Mouse (Mus musculus) neutrophil, adult 5-6 weeks (primary cell): ENCODE results near the gene Dab1. TPM values are rescaled to one million over a fixed set of nuclear protein-coding genes. Genes with fewer than 3 reads are reported as not detected.

ENCODE experiments used
- ATAC-seq: fragments of 151-379, 151-347 bp; 2 replicates; pipeline ENCODE4 v1.8.0; 2017; ENCODE audit warnings: mild to moderate bottlenecking, moderate TSS enrichment; ENCODE audit not compliant: insufficient number of reproducible peaks, poor library complexity, low FRiP score, severe bottlenecking; ENCODE audit errors: extremely low read depth
- total RNA-seq: library from RNA; stranded (forward); fragments of 200-1000 nt; gene quantifications from 2 replicates; pipeline ENCODE4 v1.2.3, GENCODE M21; 2017

Dab1 gene
- total RNA-seq, 1 experiment from 2014 or later = not detected

- ATAC-seq = no peak
These were observed 953.3 kb downstream of the Dab1 start for GRCm38 (mm10) chr4:104572440-104572839.

GRCm38 (mm10) chr4:104573419-104573818, 954.3 kb downstream of the Dab1 start:
- no peak for ATAC-seq

GRCm38 (mm10) chr4:104578370-104578769, 959.2 kb downstream of the Dab1 start:
- ATAC-seq = no peak

DNA sequence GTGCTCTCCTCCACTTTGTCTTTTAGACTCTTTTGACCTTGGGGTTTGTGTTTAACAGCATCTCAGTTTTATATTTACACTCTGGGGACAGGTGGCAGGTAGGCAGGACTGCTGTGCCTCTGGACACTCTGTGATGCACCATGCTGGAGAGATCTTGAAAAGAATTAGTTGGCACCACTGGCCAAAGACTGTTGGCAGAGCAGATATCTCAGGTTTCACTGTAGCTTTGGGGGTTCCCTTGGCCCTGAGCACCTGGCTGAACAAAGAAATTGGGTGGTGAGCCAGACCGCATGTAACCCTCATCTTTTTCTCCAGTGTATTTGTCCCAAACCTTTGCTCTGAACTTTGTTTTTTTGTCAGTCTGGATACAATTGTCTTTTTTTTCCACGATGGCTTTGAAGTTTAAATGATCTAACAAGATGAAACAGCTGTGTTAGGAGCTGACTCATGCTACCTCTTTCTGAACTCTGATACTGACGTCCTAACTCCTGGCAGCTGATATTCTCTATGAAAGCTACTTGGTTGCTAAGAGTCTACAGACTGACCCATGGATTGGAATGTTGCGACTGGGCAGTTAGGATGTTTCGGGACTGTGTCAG, 960.9 kb downstream of the Dab1 start:
- ATAC-seq = no peak

GRCm38 (mm10) chr4:104582726-104583125, 963.6 kb downstream of the Dab1 start:
- ATAC-seq = no peak

- no peak for ATAC-seq
These were observed 968.7 kb downstream of the Dab1 start for GRCm38 (mm10) chr4:104587826-104588225.

DNA sequence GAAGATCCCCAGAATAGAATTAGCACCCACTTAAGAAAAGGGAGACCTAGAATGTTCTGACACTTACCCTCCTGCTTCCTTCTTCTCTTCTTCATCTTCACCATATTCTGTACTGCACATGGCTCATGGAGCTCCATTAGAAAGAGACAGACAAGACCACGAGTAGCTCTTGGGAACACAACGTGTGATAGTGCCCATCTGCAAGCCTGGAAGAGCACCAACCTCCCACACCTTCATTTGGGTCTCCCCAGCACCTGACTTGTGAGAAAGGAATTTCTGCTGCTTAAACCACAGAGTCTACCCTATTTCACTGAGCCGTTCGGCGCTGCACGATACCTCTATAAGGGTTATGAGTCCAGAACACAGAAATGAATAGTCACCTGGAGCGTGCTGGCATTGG, 977.8 kb downstream of the Dab1 start:
- ATAC-seq = no peak

DNA sequence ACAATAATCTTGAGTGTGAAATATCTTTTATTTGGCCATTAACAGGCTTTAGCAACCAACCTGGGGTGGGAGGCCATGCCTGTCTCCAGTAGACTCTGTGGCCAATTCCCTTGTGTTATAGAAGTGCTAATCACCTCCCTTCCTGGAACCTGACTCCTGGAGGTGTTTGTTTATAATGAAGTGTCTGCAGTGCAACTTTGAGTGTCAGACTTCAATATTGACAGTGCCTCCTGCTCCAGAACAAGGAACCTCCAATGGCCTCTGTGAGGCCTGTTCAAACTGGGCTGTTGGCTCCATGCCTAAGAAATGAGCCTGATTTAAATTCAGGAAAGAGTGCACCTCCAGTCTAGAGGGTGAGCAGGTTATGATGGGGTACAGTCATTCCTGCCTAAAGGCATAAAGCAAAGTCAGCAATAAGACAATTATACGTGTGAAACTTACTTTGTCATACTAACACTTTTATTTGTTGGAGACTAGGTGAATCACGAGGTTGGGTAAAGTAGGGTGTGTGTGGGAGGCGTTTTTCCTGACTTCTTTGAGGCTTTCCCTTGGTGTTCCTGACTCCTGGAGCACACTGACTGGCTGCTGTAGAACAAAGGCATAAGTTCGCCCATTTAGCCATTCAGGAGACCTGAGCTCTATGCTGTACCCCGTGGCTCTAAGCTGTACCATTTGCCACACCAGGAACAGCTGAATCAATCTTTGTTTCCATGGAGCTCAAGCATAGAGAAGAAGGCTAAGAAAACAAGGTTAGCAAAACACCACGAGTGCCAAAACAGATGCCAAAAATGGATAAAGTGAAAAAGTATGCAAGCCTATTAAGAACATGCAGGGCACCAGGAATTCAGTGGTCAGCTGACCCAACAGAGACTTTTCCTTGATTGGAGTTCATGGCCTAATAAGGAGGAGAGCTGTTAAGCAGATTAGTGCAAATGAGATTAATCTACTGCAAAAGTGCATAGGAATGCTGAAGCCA, 978.6 kb downstream of the Dab1 start:
- ATAC-seq = no peak

- no peak for ATAC-seq
These were observed 983.6 kb downstream of the Dab1 start for GRCm38 (mm10) chr4:104602804-104603203.

DNA sequence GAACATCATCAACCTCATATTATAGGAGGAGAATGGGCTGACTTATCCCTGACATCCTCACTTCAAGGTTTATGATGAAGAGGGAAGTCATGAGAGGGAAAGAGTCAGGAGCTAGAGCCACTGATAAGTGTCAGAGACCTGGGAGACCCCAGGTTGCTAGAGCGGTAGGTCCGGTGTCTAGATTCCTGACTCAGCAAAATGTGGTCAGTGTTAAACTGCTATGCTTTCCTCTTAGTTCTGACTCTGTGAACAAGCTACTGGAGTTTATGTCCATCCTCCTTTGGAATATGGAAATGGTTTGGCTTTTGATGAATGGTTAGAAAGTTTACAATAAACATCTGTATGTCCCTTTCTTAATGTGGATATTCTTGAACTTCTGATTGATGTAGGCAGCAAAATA, 985.1 kb downstream of the Dab1 start:
- ATAC-seq = no peak

GRCm38 (mm10) chr4:104606881-104607280, 987.7 kb downstream of the Dab1 start:
- no peak for ATAC-seq

DNA sequence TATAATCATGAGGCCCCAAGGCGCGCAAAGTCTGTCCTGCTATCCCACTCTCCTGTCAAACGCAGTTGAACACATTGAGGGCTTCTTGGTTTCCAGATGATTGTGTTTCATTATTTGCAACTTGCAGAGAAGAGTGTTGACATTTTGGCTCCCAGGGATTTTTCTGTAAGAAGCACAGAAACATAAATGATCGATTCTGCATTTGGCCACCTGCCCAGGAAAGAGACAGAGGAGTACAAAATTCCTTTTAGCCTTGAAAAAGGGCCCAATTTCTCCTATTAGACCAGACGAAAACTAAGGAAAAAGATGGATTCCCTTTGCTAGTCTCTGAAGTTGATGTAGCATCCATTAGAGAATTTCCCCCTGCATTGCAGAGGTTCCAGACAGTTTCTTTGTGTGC, 988.5 kb downstream of the Dab1 start:
- no peak for ATAC-seq

DNA sequence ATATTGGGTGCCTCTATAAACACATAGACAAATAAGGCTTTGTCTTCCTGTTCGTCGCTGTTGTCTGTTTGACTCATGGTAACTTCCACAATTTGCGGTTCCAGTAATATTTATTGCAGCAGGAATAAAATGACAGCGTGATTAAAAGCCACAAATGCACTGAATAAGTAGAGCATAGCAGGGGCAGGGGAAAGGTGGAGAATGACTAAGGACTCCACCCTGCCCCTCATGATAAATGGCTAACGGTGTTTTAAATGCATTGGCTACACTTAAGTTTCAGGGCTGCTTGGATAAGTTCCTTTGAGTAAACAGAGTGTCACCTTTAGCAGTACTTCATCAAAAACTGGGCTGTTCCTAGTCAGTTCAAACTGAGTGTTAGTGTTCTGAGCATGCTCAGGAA, 1000.3 kb downstream of the Dab1 start:
- ATAC-seq = no peak

GRCm38 (mm10) chr4:104625316-104625715, 1006.2 kb downstream of the Dab1 start:
- ATAC-seq = no peak

DNA sequence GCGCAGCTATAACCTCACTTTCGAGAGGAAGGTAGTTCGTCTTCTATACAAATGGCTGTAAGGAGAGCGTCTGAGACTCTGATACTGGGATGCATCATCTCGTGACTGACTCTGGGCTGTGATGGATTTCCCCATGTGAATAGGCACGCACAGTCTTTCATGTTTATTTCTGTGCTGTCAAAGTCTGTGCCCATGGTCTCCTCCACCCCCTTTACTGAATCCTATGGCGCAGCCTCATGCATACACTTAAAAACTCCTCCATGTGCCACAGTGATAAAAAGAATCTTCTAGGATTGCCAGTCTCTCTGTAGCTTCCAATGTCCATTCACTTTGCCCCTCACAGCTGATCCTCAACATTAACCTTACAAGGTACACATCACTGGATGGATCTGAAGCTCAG, 1009.5 kb downstream of the Dab1 start:
- no peak for ATAC-seq

DNA sequence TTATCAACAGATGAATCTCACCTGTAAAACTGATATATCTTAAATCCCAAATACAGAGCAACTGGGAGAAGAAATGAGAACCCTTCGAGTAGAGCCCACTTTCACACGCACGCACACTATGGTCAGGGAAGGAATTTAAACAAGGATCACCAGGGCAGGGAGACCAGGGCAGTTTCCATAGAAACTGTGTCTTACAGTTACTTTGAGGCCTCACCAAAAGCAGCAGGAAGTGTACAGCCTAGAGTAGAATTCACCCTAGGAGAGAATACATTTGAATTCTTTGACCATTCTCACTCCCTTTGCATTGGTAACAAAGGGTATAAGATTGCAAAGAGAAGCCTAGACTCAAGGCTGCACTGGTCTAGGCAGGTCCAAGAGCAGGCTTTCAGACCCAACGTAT, 1017.9 kb downstream of the Dab1 start:
- no peak for ATAC-seq

DNA sequence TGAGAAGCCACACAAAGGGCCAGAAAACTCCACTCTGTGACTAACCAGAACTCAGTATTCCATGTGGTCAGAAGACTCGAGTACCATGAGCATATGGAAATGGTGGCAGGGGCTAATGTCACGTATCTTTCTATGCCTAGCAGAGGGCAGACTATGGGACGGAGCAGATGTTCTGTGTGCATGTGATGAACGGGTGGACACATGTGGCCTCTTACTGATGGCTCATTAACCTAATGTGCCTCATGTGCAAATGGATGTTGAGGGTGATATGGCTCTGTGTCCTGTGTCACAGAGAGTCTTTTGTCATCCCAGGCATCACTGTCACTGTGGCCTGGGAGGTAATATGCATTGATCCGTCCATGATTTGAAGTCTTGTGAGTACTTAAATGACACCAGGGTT, 1021.5 kb downstream of the Dab1 start:
- no peak for ATAC-seq

- no peak for ATAC-seq
These were observed 1023.8 kb downstream of the Dab1 start for GRCm38 (mm10) chr4:104642761-104643469.

- no peak for ATAC-seq
These were observed 1024.6 kb downstream of the Dab1 start for GRCm38 (mm10) chr4:104643534-104644356.
